Mouse (Mus musculus) intestine, postnatal 0 days (tissue): ENCODE measurements around the gene Tent5b. TPM values are rescaled to one million over a fixed set of nuclear protein-coding genes. Genes with fewer than 3 reads are reported as not detected.
A peak's percentile ranks its signal among the peaks of the same experiment; 100 is the strongest.

ENCODE experiments used
- ATAC-seq: fragments of 200-750 bp; cut with Nextera tagmentation; 2 replicates; pipeline ENCODE4 v1.8.0; 2017; ENCODE audit warnings: mild to moderate bottlenecking, moderate TSS enrichment, moderate library complexity
- H3K27ac ChIP-seq: fragments of 300-500 bp; sonication (generic); 2 replicates; pipeline ENCODE4 v1.5.1; 2014; ENCODE audit warnings: mild to moderate bottlenecking, low read depth, low read length, moderate library complexity
- H3K27me3 ChIP-seq: fragments of 300-500 bp; sonication (generic); replicated peaks from 2 replicates; pipeline ENCODE4 v1.6.1; 2014; ENCODE audit warnings: low read length, mixed read lengths; ENCODE audit not compliant: control insufficient read depth, insufficient read depth
- H3K36me3 ChIP-seq: fragments of 300-500 bp; sonication (generic); 2 replicates; pipeline ENCODE4 v1.6.1; 2014; ENCODE audit warnings: mild to moderate bottlenecking, moderate library complexity; ENCODE audit not compliant: control insufficient read depth, insufficient read depth
- H3K4me1 ChIP-seq: fragments of 300-500 bp; sonication (generic); replicated peaks from 2 replicates; pipeline ENCODE4 v1.6.1; 2014; ENCODE audit warnings: antibody characterized with exemption, low read length, mixed read lengths; ENCODE audit not compliant: control insufficient read depth, insufficient read depth
- H3K4me2 ChIP-seq: fragments of 300-500 bp; sonication (generic); replicated peaks from 2 replicates; pipeline ENCODE4 v1.6.1; 2014; ENCODE audit warnings: low read depth, mild to moderate bottlenecking, moderate library complexity
- H3K4me3 ChIP-seq: fragments of 300-500 bp; sonication (generic); 2 replicates; pipeline ENCODE4 v1.5.1; 2014; ENCODE audit warnings: low read depth, low read length
- H3K9ac ChIP-seq: fragments of 300-500 bp; sonication (generic); 2 replicates; pipeline ENCODE4 v1.6.1; 2014; ENCODE audit warnings: mild to moderate bottlenecking, low read depth, low read length
- H3K9me3 ChIP-seq: fragments of 300-500 bp; sonication (generic); 2 replicates; pipeline ENCODE4 v1.6.1; 2016; ENCODE audit warnings: mixed run types; ENCODE audit not compliant: control insufficient read depth
- CTCF ChIP-seq: sonication (generic); IDR thresholded peaks from 2 replicates; pipeline ENCODE4 v1.5.1; 2016; ENCODE audit warnings: low read depth, mild to moderate bottlenecking, control low read depth, antibody characterized with exemption, moderate library complexity
- WGBS: fragments of 180-500 bp; shearing (Covaris S2); extraction: QIAGEN DNeasy Blood & Tissue Kit; methylation state at CpG from one replicate; pipeline ENCODE4 v1.1.7; 2014; 5-methylcytosine and 5-hydroxymethylcytosine counted together
- polyA plus RNA-seq: library from polyadenylated mRNA; unstranded; fragments of >200 nt; fragmentation: Nextera tagmentation; extraction: Ambion mirVana; gene quantifications from 2 replicates; pipeline ENCODE4 v1.2.1, GENCODE M21; 2015

Tent5b gene
- polyA plus RNA-seq, 1 experiment from 2014 or later: 1.8 TPM

DNA sequence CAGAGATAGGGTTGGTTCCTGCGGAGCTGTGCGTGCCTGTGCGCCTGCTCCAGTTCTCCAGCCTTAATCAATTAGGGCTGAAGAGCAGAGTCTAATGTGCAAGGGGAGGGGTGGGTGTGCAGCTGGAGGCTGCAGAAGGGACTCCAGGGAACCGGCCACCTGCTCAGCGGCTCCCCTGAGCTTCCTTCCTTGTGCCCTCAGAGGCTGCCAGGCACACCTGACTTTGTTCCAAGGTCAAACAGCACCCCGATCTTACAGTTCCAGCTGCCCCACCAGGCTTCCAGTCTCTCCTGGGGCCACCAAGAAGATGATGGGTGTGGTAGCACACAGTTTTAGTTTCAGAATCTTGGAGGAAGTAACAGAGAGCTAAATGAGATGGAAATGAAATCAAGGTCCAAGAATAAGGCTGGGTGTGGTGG is 39.5 kb upstream of the Tent5b start:
- peak overlapping the region; percentile 77 for H3K27ac ChIP-seq

DNA sequence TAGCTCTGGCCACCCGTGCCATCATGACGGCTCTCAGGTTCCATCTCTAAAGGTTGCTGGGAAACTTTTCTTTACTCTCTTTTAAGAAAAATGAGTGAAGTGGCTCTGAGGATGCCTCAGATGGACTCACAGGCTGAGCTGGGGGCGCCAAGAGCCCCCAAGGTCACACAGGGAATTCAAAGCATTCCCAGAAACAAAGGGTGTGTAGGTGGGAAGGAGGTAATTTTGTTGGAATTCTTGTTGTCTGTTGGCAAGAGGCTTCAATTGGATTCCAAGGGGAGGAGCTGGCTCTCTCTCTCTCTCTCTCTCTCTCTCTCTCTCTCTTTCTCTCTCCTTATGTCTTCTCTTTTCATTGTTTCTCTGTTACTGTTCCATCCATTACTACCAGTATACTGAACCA is 37.7 kb upstream of the Tent5b start:
- H3K9me3 ChIP-seq: no peaks in the 10 kb centered on the region
- no peaks in the 10 kb centered on the region for H3K27me3 ChIP-seq
- peaks cover 9% of the 10 kb centered on the region; the same call in 1 of the 2 replicates for H3K4me1 ChIP-seq
- H3K9ac ChIP-seq: no peak overlapping the region
- no peak for TF ChIP-seq CTCF
- no peak for ATAC-seq
- H3K27ac ChIP-seq: no peak overlapping the region
- H3K4me2 ChIP-seq: no peak overlapping the region
- no peaks in the 10 kb centered on the region for H3K36me3 ChIP-seq
- H3K4me3 ChIP-seq: no peak overlapping the region
- WGBS: 70% methylated on average over 3 of the region's 3 CpGs

More for the DNA sequence above, 39.5 kb upstream of the Tent5b start:
- Histone ChIP-seq H3K4me2 (peak overlapping the region; percentile 57), H3K4me3 (peak overlapping the region; percentile 2; the same call in 1 of the 2 replicates), H3K4me1 (peaks cover 9% of the 10 kb centered on the region; the same call in 1 of the 2 replicates), H3K9ac (peak overlapping the region; percentile 34), H3K27me3 (no peaks in the 10 kb centered on the region), H3K9me3 (no peaks in the 10 kb centered on the region), H3K36me3 (no peaks in the 10 kb centered on the region)
- TF ChIP-seq CTCF: no peak
- 3% methylated on average over 6 of the region's 6 CpGs for WGBS
- peak; percentile 96 for ATAC-seq

DNA sequence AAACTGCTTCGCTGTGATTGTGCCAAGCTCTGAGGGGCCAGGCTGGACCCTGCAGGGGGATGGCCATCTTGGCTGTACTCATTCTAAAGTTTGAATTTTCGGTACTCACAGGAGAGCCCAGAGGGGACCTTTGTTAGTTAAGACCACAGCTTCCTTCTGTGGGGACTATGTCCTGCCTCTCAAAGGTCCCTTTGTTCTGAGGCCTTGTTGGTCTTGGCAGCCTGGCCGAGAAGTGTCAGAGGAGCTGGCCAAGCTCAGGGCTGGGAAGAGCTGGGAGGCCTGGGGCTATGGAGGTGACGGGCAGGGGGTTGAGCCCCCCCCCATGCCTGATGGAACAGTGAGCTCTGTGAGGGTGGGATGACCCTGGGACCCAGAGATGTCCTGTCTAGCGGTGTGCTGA is 36.8 kb upstream of the Tent5b start:
- Histone ChIP-seq H3K4me2 (no peak overlapping the region), H3K27ac (no peak overlapping the region), H3K27me3 (no peaks in the 10 kb centered on the region), H3K9me3 (no peaks in the 10 kb centered on the region), H3K4me1 (peaks cover 9% of the 10 kb centered on the region; the same call in 1 of the 2 replicates), H3K9ac (no peak overlapping the region), H3K4me3 (no peak overlapping the region), H3K36me3 (no peaks in the 10 kb centered on the region)
- WGBS: 78% methylated on average over 5 of the region's 5 CpGs
- ATAC-seq: no peak
- TF ChIP-seq CTCF: no peak

DNA sequence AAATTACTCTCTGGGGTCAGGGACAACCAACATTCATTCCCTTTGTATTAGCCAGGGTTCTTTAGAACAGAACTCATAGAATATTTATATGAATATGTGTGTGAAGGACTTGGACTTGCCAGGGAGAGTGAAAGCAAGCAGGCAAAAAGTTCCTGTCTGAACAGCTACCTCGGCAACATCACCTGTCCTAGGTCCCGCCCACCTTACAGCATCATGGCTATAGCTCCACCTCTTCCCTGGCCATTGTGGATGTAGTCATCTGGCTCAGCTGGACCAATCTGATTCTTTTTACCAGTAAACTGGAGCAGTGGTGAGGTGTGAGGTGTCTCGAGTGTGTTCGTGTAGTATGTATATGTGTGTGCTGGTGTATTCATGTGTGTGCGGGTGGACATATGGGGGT is 34.2 kb upstream of the Tent5b start:
- Histone ChIP-seq H3K4me2 (no peak overlapping the region), H3K9ac (no peak overlapping the region), H3K27me3 (no peaks in the 10 kb centered on the region), H3K36me3 (no peaks in the 10 kb centered on the region), H3K27ac (no peak overlapping the region), H3K4me3 (no peak overlapping the region), H3K4me1 (0 out of 2 replicates have a peak, but pooled peaks cover 7% of the 10 kb centered on the region), H3K9me3 (no peaks in the 10 kb centered on the region)
- no peak for ATAC-seq
- TF ChIP-seq CTCF: no peak
- WGBS: 81% methylated on average over 5 of the region's 5 CpGs

DNA sequence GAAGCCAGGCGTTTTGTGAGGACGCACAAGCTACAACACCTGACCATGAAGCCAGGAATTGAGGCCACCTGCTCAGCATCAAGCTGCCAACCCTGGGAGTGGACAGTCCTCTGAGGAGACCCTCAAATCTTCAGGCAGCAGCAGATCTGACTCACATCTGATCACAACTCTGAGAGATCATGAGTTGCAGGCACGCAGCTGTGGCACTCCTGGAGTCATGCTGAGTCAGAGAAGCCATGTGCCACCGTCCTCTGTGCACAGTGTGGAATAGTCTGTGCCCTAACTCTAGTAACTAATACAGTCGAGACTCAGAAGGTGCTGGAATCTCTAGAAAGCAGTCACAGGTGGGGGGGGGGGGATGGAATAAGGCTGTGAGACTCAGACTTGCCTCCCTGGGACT is 32.6 kb upstream of the Tent5b start:
- Histone ChIP-seq H3K36me3 (no peaks in the 10 kb centered on the region), H3K9ac (no peak overlapping the region), H3K4me1 (peaks cover 7% of the 10 kb centered on the region; the same call in 1 of the 2 replicates), H3K27ac (no peak overlapping the region), H3K27me3 (no peaks in the 10 kb centered on the region), H3K4me2 (no peak overlapping the region), H3K4me3 (no peak overlapping the region), H3K9me3 (no peaks in the 10 kb centered on the region)
- WGBS: 63% methylated on average over 5 of the region's 5 CpGs
- ATAC-seq: no peak
- no peak for TF ChIP-seq CTCF

DNA sequence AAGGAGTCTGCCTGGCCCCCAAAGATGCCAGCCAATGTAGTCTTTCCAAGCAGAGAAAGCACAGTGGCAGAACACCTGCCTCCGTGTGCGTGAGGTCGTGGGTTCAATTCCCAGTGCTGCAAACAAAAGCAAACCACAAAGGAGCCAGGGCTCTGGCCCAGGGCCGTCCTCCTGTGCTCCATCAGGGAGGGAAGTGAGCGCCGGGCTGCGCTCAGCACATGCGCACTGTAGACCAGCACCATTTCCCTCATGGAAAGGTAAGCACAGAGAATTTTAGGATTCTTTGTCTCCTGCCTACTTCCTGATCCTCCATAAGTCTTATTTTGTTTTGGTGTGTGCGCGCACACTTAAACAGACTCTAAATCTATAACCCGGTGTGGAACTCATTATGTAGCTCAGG is 32.0 kb upstream of the Tent5b start:
- no peak overlapping the region for H3K4me3 ChIP-seq
- ATAC-seq: no peak
- H3K9me3 ChIP-seq: no peaks in the 10 kb centered on the region
- no peak overlapping the region for H3K4me2 ChIP-seq
- H3K4me1 ChIP-seq: peaks cover 7% of the 10 kb centered on the region; the same call in 1 of the 2 replicates
- H3K27me3 ChIP-seq: no peaks in the 10 kb centered on the region
- no peaks in the 10 kb centered on the region for H3K36me3 ChIP-seq
- WGBS: 84% methylated on average over 11 of the region's 11 CpGs
- H3K9ac ChIP-seq: no peak overlapping the region
- no peak for TF ChIP-seq CTCF
- H3K27ac ChIP-seq: no peak overlapping the region
